Mouse (Mus musculus) lung, adult 2 months (tissue): ENCODE results near the gene Gm36028.

ENCODE experiments used
- CTCF ChIP-seq: fragments of 200-500 bp; IDR thresholded peaks from 2 replicates; pipeline ENCODE4 v1.5.1; 2011; ENCODE audit warnings: mild to moderate bottlenecking, low read length, control low read depth; ENCODE audit not compliant: insufficient read depth
- POLR2A ChIP-seq: fragments of 200-500 bp; IDR thresholded peaks from 2 replicates; pipeline ENCODE4 v1.6.1; 2011; ENCODE audit warnings: low read depth, mild to moderate bottlenecking, control low read depth, low read length, borderline replicate concordance; ENCODE audit errors: extremely low read depth

- TF ChIP-seq CTCF: no peak
- TF ChIP-seq POLR2A: no peak
Measured at GRCm38 (mm10) chr16:37879750-37880419, 18.9 kb upstream of the Gm36028 start.
